Mouse (Mus musculus): ENCODE data around the gene Nckap5l. TPM values are rescaled to one million over a fixed set of nuclear protein-coding genes. Genes with fewer than 3 reads are reported as not detected.

The Nckap5l gene
- total RNA-seq, 1 experiment, result 6.3 TPM

- Histone ChIP-seq H3K27ac (ENCODE audit: insufficient read depth, low read depth, low read length, poor library complexity, severe bottlenecking) (peak overlapping the region; percentile 3; the same call in 1 of the 2 replicates), H3K9ac (ENCODE audit: insufficient read depth, low read depth, low read length, poor library complexity, severe bottlenecking) (peak overlapping the region; percentile 46; the same call in 1 of the 2 replicates), H3K36me3 (ENCODE audit: control insufficient read depth, insufficient read depth, low read length, poor library complexity, severe bottlenecking) (no peaks in the 10 kb centered on the region), H3K4me3 (ENCODE audit: insufficient read depth in 1 of 2, low read depth in 1 of 2, low read length in 2 of 2, poor library complexity in 1 of 2, severe bottlenecking in 1 of 2) (peak overlapping the region in 1 of 2 experiments; percentile 8; a peak in 1 of 4 replicates), H3K4me1 (ENCODE audit: control insufficient read depth in 2 of 2, insufficient read depth in 2 of 2, low read length in 2 of 2, poor library complexity in 1 of 2) (peaks cover 3 to 10% of the 10 kb centered on the region in 2 experiments), H3K9me3 (ENCODE audit: control insufficient read depth, insufficient read depth, low read depth, low read length) (no peaks in the 10 kb centered on the region)
- DNase-seq (ENCODE audit: low read depth, low spot score), result no peak
- in situ Hi-C loops (cut with MboI; ENCODE audit: low sequenced_read_pairs in 2 of 2, unreplicated experiment in 2 of 2), result no loop called here
- TF ChIP-seq ZC3H11A (IDR thresholded peaks at IDR 0.05; ENCODE audit: borderline replicate concordance, low read depth, low read length) (no peak), CHD2 (IDR thresholded peaks at IDR 0.05; ENCODE audit: low read depth, low read length) (no peak), MAFK (IDR thresholded peaks at IDR 0.05; ENCODE audit: insufficient read depth, low read depth, low read length) (no peak), ZNF384 (IDR thresholded peaks at IDR 0.05; ENCODE audit: low read depth, low read length) (no peak), HCFC1 (IDR thresholded peaks at IDR 0.05; ENCODE audit: borderline replicate concordance, insufficient read depth, low read length) (no peak)
Measured at GRCm38 (mm10) chr15:99471677-99472063, 14.1 kb upstream of the Nckap5l start.

DNA sequence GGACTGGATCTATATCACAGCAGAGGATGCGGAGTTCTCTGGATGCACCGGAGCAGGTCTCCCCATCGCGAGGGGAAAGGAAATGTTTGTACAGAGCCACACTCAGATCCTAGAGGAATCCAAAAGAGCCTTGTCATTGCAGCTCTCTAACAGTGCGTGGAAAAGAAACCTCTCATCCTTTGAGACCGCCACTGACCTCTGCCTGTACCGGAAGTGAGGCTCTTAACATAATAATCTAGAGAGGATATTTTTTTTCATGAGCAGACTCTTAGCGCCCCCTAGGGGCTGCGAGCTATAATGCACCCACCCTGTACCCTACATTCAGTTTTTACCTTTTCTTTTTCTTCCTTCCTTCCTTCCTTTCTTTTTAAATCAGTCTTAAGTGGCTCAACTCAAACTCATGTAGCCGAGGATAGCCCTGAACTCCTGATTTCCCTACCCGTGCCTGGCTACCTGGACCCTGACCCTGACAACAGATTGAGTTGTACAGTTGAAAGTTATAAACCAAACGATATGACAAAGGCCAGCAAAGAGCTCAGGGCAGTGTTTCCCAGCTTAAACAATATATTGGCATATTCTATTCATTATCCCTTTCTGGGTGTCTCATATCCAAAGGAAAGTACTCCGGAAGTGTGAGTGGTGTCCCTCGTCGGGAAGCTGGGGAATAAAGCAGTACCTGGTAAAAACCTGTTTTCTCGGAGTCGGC, 13.6 kb upstream of the Nckap5l start:
- no peak for TF ChIP-seq HCFC1 (IDR thresholded peaks at IDR 0.05; ENCODE audit: borderline replicate concordance, insufficient read depth, low read length)
- TF ChIP-seq ZNF384 (IDR thresholded peaks at IDR 0.05; ENCODE audit: low read depth, low read length), result peak; percentile 89
- TF ChIP-seq MAFK (IDR thresholded peaks at IDR 0.05; ENCODE audit: insufficient read depth, low read depth, low read length), result no peak
- TF ChIP-seq CHD2 (IDR thresholded peaks at IDR 0.05; ENCODE audit: low read depth, low read length), result no peak
- H3K36me3 ChIP-seq (ENCODE audit: control insufficient read depth, insufficient read depth, low read length, poor library complexity, severe bottlenecking), result no peaks in the 10 kb centered on the region
- no peak for DNase-seq (ENCODE audit: low read depth, low spot score)
- H3K9ac ChIP-seq (ENCODE audit: insufficient read depth, low read depth, low read length, poor library complexity, severe bottlenecking), result peak overlapping the region; percentile 49
- no peaks in the 10 kb centered on the region for H3K9me3 ChIP-seq (ENCODE audit: control insufficient read depth, insufficient read depth, low read depth, low read length)
- in situ Hi-C loops (cut with MboI; ENCODE audit: low sequenced_read_pairs in 2 of 2, unreplicated experiment in 2 of 2), result no loop called here
- peak overlapping the region; percentile 29 to 34; a peak in 3 of 4 replicates for H3K4me3 ChIP-seq (ENCODE audit: insufficient read depth in 1 of 2, low read depth in 1 of 2, low read length in 2 of 2, poor library complexity in 1 of 2, severe bottlenecking in 1 of 2)
- peaks cover 3 to 10% of the 10 kb centered on the region in 2 experiments for H3K4me1 ChIP-seq (ENCODE audit: control insufficient read depth in 2 of 2, insufficient read depth in 2 of 2, low read length in 2 of 2, poor library complexity in 1 of 2)
- peak overlapping the region; percentile 19; the same call in 1 of the 2 replicates for H3K27ac ChIP-seq (ENCODE audit: insufficient read depth, low read depth, low read length, poor library complexity, severe bottlenecking)

DNA sequence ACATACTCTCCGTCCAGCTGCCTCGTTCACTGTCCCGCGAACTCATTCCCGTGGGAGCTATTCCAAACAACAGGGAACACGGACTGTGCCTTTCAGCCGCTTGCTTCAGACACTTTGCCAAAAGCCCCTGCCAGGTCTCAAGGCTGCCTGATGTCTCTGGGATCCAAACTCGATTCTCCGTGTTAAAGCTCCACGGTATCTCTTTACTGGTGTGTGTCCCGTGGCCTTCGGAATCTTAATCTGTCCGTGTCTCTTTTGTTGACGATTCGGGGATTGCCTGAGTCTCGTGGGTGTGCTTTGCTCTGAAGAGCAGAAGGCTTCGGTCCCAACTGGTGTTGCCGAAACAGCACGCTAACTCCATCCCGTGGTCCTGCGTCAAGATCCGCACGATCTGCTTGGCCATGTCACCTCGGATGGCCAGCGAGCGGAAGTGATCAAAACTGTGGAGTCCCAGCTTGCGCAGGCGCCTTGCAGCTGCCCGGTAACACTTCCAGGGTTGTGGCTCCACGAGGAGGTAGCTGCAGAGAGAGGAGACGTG, 12.7 kb upstream of the Nckap5l start:
- TF ChIP-seq ZC3H11A (IDR thresholded peaks at IDR 0.05; ENCODE audit: borderline replicate concordance, low read depth, low read length), result no peak
- no peak for TF ChIP-seq HCFC1 (IDR thresholded peaks at IDR 0.05; ENCODE audit: borderline replicate concordance, insufficient read depth, low read length)
- TF ChIP-seq MAFK (IDR thresholded peaks at IDR 0.05; ENCODE audit: insufficient read depth, low read depth, low read length), result no peak
- TF ChIP-seq CHD2 (IDR thresholded peaks at IDR 0.05; ENCODE audit: low read depth, low read length), result no peak
- no peak for TF ChIP-seq ZNF384 (IDR thresholded peaks at IDR 0.05; ENCODE audit: low read depth, low read length)

DNA sequence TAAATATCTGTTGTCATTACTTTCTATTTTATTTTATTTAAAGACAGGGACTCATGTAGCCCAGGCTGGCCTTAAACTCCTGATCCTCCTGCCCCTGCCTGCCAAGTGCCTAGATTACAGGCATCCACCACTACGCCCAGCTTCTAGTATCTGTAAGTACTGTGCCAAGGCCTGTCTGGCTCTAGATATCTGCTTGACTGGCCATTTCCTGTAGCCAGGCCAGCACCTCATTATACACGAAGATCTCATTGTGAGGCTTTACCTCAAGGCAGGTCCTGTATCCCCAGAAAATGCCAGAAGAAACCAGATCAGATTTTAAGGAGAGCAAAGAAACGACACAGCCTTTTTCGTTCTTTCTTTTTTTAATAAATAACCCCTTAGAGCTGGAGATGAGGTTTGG, 12.2 kb upstream of the Nckap5l start:
- in situ Hi-C loops (cut with MboI; ENCODE audit: low sequenced_read_pairs in 2 of 2, unreplicated experiment in 2 of 2), result no loop called here
- no peak for TF ChIP-seq CHD2 (IDR thresholded peaks at IDR 0.05; ENCODE audit: low read depth, low read length)
- TF ChIP-seq ZNF384 (IDR thresholded peaks at IDR 0.05; ENCODE audit: low read depth, low read length), result no peak
- TF ChIP-seq HCFC1 (IDR thresholded peaks at IDR 0.05; ENCODE audit: borderline replicate concordance, insufficient read depth, low read length), result no peak
- TF ChIP-seq MAFK (IDR thresholded peaks at IDR 0.05; ENCODE audit: insufficient read depth, low read depth, low read length), result no peak
- TF ChIP-seq ZC3H11A (IDR thresholded peaks at IDR 0.05; ENCODE audit: borderline replicate concordance, low read depth, low read length), result no peak
- peaks cover 3 to 7% of the 10 kb centered on the region in 2 experiments; a peak in 3 of 4 replicates for H3K4me1 ChIP-seq (ENCODE audit: control insufficient read depth in 2 of 2, insufficient read depth in 2 of 2, low read length in 2 of 2, poor library complexity in 1 of 2)
- peak overlapping the region; percentile 49; the same call in 1 of the 2 replicates for H3K9ac ChIP-seq (ENCODE audit: insufficient read depth, low read depth, low read length, poor library complexity, severe bottlenecking)
- H3K27ac ChIP-seq (ENCODE audit: insufficient read depth, low read depth, low read length, poor library complexity, severe bottlenecking), result no peak overlapping the region
- no peak for DNase-seq (ENCODE audit: low read depth, low spot score)
- no peaks in the 10 kb centered on the region for H3K9me3 ChIP-seq (ENCODE audit: control insufficient read depth, insufficient read depth, low read depth, low read length)
- H3K4me3 ChIP-seq (ENCODE audit: insufficient read depth in 1 of 2, low read depth in 1 of 2, low read length in 2 of 2, poor library complexity in 1 of 2, severe bottlenecking in 1 of 2), result peak overlapping the region in 1 of 2 experiments; percentile 34; a peak in 1 of 4 replicates
- H3K36me3 ChIP-seq (ENCODE audit: control insufficient read depth, insufficient read depth, low read length, poor library complexity, severe bottlenecking), result no peaks in the 10 kb centered on the region

More for the DNA sequence above, 12.7 kb upstream of the Nckap5l start:
- peak overlapping the region; percentile 19; the same call in 1 of the 2 replicates for H3K27ac ChIP-seq (ENCODE audit: insufficient read depth, low read depth, low read length, poor library complexity, severe bottlenecking)
- in situ Hi-C loops (cut with MboI; ENCODE audit: low sequenced_read_pairs in 2 of 2, unreplicated experiment in 2 of 2), result no loop called here
- no peaks in the 10 kb centered on the region for H3K9me3 ChIP-seq (ENCODE audit: control insufficient read depth, insufficient read depth, low read depth, low read length)
- peak overlapping the region; percentile 29 to 34 for H3K4me3 ChIP-seq (ENCODE audit: insufficient read depth in 1 of 2, low read depth in 1 of 2, low read length in 2 of 2, poor library complexity in 1 of 2, severe bottlenecking in 1 of 2)
- peak overlapping the region; percentile 49 for H3K9ac ChIP-seq (ENCODE audit: insufficient read depth, low read depth, low read length, poor library complexity, severe bottlenecking)
- no peak for DNase-seq (ENCODE audit: low read depth, low spot score)
- H3K4me1 ChIP-seq (ENCODE audit: control insufficient read depth in 2 of 2, insufficient read depth in 2 of 2, low read length in 2 of 2, poor library complexity in 1 of 2), result peaks cover 6 to 8% of the 10 kb centered on the region in 2 experiments
- H3K36me3 ChIP-seq (ENCODE audit: control insufficient read depth, insufficient read depth, low read length, poor library complexity, severe bottlenecking), result no peaks in the 10 kb centered on the region

All from ES-E14 (cell line).